Mouse (Mus musculus): ENCODE measurements at regions not wholly inside any gene's neighbourhood (a gene's known extent, or its start where the extent isn't known, plus 50 kb on each side); places are given as distances from the start of the nearest gene placed in this dataset.

DNA sequence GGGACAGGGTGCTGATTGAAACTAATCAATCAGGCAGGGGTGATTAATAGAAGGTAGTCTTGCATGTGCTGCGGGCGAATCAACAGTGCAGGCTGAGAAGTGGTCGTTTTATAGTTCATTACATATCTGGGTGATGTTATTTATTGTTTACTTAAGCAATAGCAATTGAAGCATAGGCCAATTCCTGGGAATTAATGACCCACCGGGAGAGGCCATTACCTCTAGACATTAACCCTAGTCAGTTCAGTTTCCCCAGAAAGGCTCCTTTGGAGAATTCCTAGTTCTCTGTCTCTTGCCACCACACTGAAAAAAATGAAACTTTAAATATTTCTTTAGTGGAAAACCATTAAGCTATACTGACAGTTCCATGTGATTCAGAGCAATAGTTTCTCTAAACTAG lies 236.6 kb downstream of the Samd5 start:
- no peak overlapping the region for H3K27ac ChIP-seq (ENCODE audit: low read depth, low read length)
- H3K4me1 ChIP-seq (ENCODE audit: control insufficient read depth, insufficient read depth, low read length), result no peaks in the 10 kb centered on the region
- no peak overlapping the region for H3K4me3 ChIP-seq (ENCODE audit: low read depth, low read length)
- no peak for ATAC-seq
- no peaks in the 10 kb centered on the region for H3K9me3 ChIP-seq (replicated peaks; ENCODE audit: control insufficient read depth, low read length)
- no peaks in the 10 kb centered on the region for H3K27me3 ChIP-seq (replicated peaks; ENCODE audit: control insufficient read depth, insufficient read depth, low read length)
- H3K4me2 ChIP-seq (ENCODE audit: low read length), result no peak overlapping the region
- WGBS, result 52% methylated on average over 4 of the region's 4 CpGs
- no peak for DNase-seq (ENCODE audit: low spot score)
- H3K36me3 ChIP-seq (ENCODE audit: control insufficient read depth, insufficient read depth, low read length), result no peaks in the 10 kb centered on the region
- H3K9ac ChIP-seq (ENCODE audit: low read length), result no peak overlapping the region

DNA sequence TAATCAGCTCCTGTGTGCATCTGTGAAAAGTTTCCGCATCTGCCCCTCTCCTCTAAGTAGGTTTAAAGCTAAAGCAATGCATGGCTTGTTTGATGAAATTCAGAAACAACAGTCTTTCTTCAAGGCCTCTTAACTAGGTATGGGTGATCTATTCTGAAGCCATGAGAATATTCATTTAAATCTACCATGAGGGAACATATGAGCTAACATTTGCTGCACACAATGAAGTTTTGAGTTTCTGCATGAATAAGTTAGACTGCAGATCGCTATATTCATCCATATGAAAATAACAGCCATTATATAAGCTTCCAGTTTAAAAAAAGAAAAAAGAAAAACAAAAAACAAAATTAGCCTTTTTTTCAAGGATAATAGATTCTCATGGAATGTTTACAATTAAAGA lies 245.9 kb downstream of the Samd5 start:
- 50% methylated on average over 2 of the region's 2 CpGs for WGBS

DNA sequence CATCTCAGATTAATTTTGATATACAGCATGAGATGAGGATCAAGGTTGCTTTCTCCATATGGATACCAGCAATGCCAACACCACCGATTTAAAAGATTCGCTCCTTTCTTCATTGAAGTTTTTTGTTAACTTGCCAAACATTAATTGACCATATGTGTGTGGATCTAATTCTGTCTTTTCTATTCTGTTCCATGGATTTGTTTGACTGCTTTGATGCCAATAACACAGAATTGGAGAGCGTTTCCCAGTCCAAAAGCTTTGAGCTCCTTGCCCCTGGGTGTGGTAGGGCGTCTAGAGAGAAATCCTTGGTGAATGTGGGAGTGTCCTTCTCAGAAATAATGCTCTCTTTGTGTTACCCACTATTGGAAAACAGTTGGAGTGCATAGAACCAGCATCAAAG lies 254.3 kb downstream of the Samd5 start:
- Histone ChIP-seq H3K36me3 (ENCODE audit: control insufficient read depth, insufficient read depth, low read length) (no peaks in the 10 kb centered on the region), H3K4me1 (ENCODE audit: control insufficient read depth, insufficient read depth, low read length) (no peaks in the 10 kb centered on the region), H3K27ac (ENCODE audit: low read depth, low read length) (no peak overlapping the region), H3K27me3 (replicated peaks; ENCODE audit: control insufficient read depth, insufficient read depth, low read length) (no peaks in the 10 kb centered on the region), H3K4me2 (ENCODE audit: low read length) (no peak overlapping the region), H3K9me3 (replicated peaks; ENCODE audit: control insufficient read depth, low read length) (no peaks in the 10 kb centered on the region), H3K9ac (ENCODE audit: low read length) (no peak overlapping the region), H3K4me3 (ENCODE audit: low read depth, low read length) (no peak overlapping the region)
- 28% methylated on average over 4 of the region's 4 CpGs for WGBS
- DNase-seq (ENCODE audit: low spot score) (peak; percentile 65), ATAC-seq (peak; percentile 50; the same call in 1 of the 2 replicates)

More for the DNA sequence above, 245.9 kb downstream of the Samd5 start:
- no peaks in the 10 kb centered on the region for H3K9me3 ChIP-seq (replicated peaks; ENCODE audit: control insufficient read depth, low read length)
- H3K4me1 ChIP-seq (ENCODE audit: control insufficient read depth, insufficient read depth, low read length), result no peaks in the 10 kb centered on the region; the same call in 1 of the 2 replicates
- H3K4me3 ChIP-seq (ENCODE audit: low read depth, low read length), result no peak overlapping the region
- H3K27me3 ChIP-seq (replicated peaks; ENCODE audit: control insufficient read depth, insufficient read depth, low read length), result no peaks in the 10 kb centered on the region
- H3K27ac ChIP-seq (ENCODE audit: low read depth, low read length), result no peak overlapping the region
- ATAC-seq, result no peak
- H3K9ac ChIP-seq (ENCODE audit: low read length), result no peak overlapping the region
- no peak for DNase-seq (ENCODE audit: low spot score)
- H3K4me2 ChIP-seq (ENCODE audit: low read length), result no peak overlapping the region
- H3K36me3 ChIP-seq (ENCODE audit: control insufficient read depth, insufficient read depth, low read length), result no peaks in the 10 kb centered on the region

DNA sequence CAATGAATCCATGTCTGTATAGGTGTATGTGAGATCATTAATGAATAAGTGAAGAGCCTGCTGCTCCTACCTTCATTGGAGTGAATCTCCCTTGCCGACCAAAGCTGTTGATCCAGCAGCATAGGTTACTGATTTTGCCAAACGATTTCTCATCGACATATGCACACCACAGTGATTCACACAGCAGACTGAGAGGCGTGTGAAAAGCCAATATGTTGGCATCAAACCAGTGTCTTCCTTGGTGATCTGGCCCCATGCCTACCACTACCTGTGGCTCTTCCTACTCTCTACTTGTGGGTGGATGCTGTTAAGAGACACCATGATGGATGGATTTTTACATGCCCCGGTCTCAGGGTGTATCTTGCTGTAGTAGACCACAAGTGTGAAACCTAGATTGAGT lies 258.3 kb downstream of the Samd5 start:
- ATAC-seq (no peak; the same call in 1 of the 2 replicates), DNase-seq (ENCODE audit: low spot score) (peak; percentile 55)
- H3K4me3 ChIP-seq (ENCODE audit: low read depth, low read length), result no peak overlapping the region
- 81% methylated on average over 5 of the region's 5 CpGs for WGBS
- no peaks in the 10 kb centered on the region for H3K36me3 ChIP-seq (ENCODE audit: control insufficient read depth, insufficient read depth, low read length)
- no peak overlapping the region for H3K9ac ChIP-seq (ENCODE audit: low read length)
- H3K4me2 ChIP-seq (ENCODE audit: low read length), result no peak overlapping the region
- no peaks in the 10 kb centered on the region for H3K27me3 ChIP-seq (replicated peaks; ENCODE audit: control insufficient read depth, insufficient read depth, low read length)
- no peaks in the 10 kb centered on the region for H3K4me1 ChIP-seq (ENCODE audit: control insufficient read depth, insufficient read depth, low read length)
- H3K9me3 ChIP-seq (replicated peaks; ENCODE audit: control insufficient read depth, low read length), result no peaks in the 10 kb centered on the region
- no peak overlapping the region for H3K27ac ChIP-seq (ENCODE audit: low read depth, low read length)

DNA sequence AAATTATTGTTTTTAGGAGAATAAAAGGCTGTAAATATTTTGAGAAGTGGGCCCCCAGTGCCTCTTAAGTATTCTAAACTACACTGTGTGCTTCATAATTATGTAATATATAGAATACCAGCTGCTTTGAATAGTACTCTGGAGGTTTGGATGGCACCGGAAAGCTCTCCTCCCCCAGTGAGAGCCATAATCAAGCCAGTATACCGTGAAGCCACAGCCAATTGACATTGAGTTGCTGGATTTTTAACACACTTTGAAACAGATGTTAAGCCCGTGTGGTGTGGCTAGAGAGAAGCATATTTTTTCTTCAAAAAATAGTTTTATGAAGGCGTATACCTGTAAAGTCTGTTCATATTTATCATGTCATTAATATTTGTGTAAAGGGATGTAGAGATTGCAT lies 268.9 kb downstream of the Samd5 start:
- no peak for DNase-seq (ENCODE audit: low spot score)
- ATAC-seq, result no peak

DNA sequence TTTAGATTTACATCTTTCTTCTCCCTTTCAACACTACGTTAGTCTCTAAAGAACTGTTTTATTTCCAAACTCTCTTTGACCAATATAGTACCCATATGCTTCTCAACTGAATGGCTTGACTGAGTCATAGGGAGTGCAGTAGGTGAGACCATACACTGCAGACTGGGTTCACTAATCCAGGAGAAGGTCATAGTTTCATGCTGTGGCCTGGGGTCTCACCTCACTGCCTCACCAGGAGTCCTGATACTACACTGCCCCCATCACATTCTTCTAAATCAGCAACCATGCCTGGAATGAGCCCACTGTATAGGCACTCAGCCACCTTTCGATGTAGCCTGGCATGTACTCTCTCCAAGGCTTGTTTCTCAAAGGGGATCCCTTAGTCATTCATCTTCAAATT lies 269.6 kb downstream of the Samd5 start:
- no peaks in the 10 kb centered on the region for H3K4me1 ChIP-seq (ENCODE audit: control insufficient read depth, insufficient read depth, low read length)
- H3K9me3 ChIP-seq (replicated peaks; ENCODE audit: control insufficient read depth, low read length), result no peaks in the 10 kb centered on the region
- no peaks in the 10 kb centered on the region for H3K36me3 ChIP-seq (ENCODE audit: control insufficient read depth, insufficient read depth, low read length)
- no peak overlapping the region for H3K4me3 ChIP-seq (ENCODE audit: low read depth, low read length)
- no peak for ATAC-seq
- no peak overlapping the region for H3K9ac ChIP-seq (ENCODE audit: low read length)
- no peak overlapping the region for H3K27ac ChIP-seq (ENCODE audit: low read depth, low read length)
- no peaks in the 10 kb centered on the region for H3K27me3 ChIP-seq (replicated peaks; ENCODE audit: control insufficient read depth, insufficient read depth, low read length)
- H3K4me2 ChIP-seq (ENCODE audit: low read length), result no peak overlapping the region
- DNase-seq (ENCODE audit: low spot score), result no peak
- 97% methylated on average over 2 of the region's 2 CpGs for WGBS

More for the DNA sequence above, 268.9 kb downstream of the Samd5 start:
- no peak overlapping the region for H3K4me2 ChIP-seq (ENCODE audit: low read length)
- no peak overlapping the region for H3K9ac ChIP-seq (ENCODE audit: low read length)
- no peaks in the 10 kb centered on the region for H3K9me3 ChIP-seq (replicated peaks; ENCODE audit: control insufficient read depth, low read length)
- 85% methylated on average over 4 of the region's 4 CpGs for WGBS
- H3K27ac ChIP-seq (ENCODE audit: low read depth, low read length), result no peak overlapping the region
- no peaks in the 10 kb centered on the region for H3K27me3 ChIP-seq (replicated peaks; ENCODE audit: control insufficient read depth, insufficient read depth, low read length)
- no peaks in the 10 kb centered on the region for H3K4me1 ChIP-seq (ENCODE audit: control insufficient read depth, insufficient read depth, low read length)
- no peak overlapping the region for H3K4me3 ChIP-seq (ENCODE audit: low read depth, low read length)
- H3K36me3 ChIP-seq (ENCODE audit: control insufficient read depth, insufficient read depth, low read length), result no peaks in the 10 kb centered on the region

DNA sequence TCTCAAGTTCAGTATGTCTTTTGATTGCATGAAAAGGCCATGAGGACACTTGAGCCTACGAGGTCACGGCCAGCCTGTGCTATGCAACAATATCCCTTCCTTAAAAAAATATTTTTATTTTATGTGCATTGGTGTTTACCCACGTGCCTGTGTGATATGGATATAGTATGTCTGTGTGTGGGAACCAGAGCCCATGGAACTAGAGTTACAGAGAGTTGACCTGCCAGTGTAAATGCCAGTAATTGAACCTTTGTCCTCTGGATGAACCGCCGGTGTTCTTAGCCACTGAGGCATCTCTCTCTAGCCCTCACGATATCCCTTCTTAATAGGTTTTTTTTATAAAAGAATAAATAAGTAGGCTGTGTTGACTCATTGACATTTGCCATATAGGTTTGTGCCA lies 270.0 kb downstream of the Samd5 start:
- H3K9me3 ChIP-seq (replicated peaks; ENCODE audit: control insufficient read depth, low read length), result no peaks in the 10 kb centered on the region
- no peaks in the 10 kb centered on the region for H3K36me3 ChIP-seq (ENCODE audit: control insufficient read depth, insufficient read depth, low read length)
- H3K4me3 ChIP-seq (ENCODE audit: low read depth, low read length), result no peak overlapping the region
- H3K27ac ChIP-seq (ENCODE audit: low read depth, low read length), result no peak overlapping the region
- ATAC-seq (no peak), DNase-seq (ENCODE audit: low spot score) (no peak)
- no peak overlapping the region for H3K9ac ChIP-seq (ENCODE audit: low read length)
- H3K4me2 ChIP-seq (ENCODE audit: low read length), result no peak overlapping the region
- no peaks in the 10 kb centered on the region for H3K27me3 ChIP-seq (replicated peaks; ENCODE audit: control insufficient read depth, insufficient read depth, low read length)
- 88% methylated on average over 6 of the region's 6 CpGs for WGBS
- H3K4me1 ChIP-seq (ENCODE audit: control insufficient read depth, insufficient read depth, low read length), result no peaks in the 10 kb centered on the region

DNA sequence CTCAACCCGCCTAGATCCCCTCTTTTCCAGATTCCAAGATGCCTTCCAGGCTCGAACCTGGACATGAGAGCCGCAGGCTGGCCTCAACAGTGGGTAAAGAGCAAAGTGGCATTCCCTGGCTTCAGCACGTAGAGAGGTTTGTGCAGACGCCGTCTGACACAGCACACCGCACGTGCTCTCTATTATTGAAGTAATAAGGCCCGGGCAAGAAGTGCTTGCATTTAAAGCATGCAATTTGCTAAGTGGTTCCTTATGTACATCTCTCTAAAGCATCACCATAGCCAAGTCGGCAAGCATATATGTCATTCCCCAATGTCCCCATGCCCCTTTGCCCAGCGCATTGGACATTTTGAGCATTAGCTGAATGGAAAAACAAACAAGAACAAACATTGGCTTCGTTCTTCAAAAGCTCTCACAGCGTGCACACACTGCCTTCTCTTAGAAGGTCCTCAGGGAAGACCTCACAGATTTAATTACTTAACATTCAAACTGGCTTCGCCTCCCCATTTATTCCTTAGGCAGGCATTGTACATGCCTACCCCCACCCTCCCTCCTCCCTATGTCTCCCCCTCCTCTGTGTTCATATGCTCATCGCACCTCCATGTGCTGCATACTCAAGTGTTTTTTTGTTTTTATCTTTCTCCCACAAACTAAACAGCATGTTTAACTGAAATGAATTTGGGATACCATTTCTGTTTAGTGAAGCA lies 273.9 kb downstream of the Samd5 start:
- no peak overlapping the region for H3K27ac ChIP-seq (ENCODE audit: low read depth, low read length)
- DNase-seq (ENCODE audit: low spot score), result no peak
- no peaks in the 10 kb centered on the region for H3K36me3 ChIP-seq (ENCODE audit: control insufficient read depth, insufficient read depth, low read length)
- WGBS, result 80% methylated on average over 15 of the region's 15 CpGs
- no peaks in the 10 kb centered on the region for H3K9me3 ChIP-seq (replicated peaks; ENCODE audit: control insufficient read depth, low read length)
- no peak for ATAC-seq
- H3K4me1 ChIP-seq (ENCODE audit: control insufficient read depth, insufficient read depth, low read length), result no peaks in the 10 kb centered on the region
- no peak overlapping the region for H3K4me3 ChIP-seq (ENCODE audit: low read depth, low read length)
- no peaks in the 10 kb centered on the region for H3K27me3 ChIP-seq (replicated peaks; ENCODE audit: control insufficient read depth, insufficient read depth, low read length)
- no peak overlapping the region for H3K9ac ChIP-seq (ENCODE audit: low read length)
- no peak overlapping the region for H3K4me2 ChIP-seq (ENCODE audit: low read length)

DNA sequence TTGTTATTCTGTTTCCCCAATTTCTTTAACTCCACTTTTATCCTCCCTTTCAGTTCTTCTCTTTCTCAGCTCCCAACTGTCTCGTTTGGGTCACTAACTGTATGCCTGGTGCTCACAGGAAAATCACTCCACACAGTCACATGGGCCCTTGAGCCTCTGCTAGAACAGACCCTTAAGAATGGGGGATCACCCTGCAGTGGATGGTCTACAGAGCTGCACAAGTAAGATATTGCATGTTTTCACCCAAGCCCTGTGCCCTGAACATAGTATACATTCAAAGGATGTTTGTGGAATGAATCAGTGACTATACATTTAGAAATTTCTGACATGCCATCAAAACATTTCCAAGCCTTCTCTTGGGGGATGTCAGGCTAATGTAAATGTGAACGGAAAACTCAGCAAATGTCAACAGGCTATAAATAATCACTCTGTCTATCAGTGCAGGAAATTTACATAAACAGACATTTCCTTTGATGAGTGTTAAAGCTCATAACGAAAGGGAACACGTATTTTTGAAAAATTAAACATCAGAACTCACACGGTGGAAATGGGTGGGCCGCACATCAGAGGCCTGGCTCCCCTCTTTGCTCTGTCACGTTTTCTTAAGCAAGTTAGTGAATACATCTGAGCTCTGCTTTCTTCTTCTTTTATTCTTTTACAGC lies 297.4 kb downstream of the Samd5 start:
- 68% methylated on average over 7 of the region's 7 CpGs for WGBS
- no peak overlapping the region for H3K4me2 ChIP-seq (ENCODE audit: low read length)
- no peaks in the 10 kb centered on the region for H3K27me3 ChIP-seq (replicated peaks; ENCODE audit: control insufficient read depth, insufficient read depth, low read length)
- no peaks in the 10 kb centered on the region for H3K4me1 ChIP-seq (ENCODE audit: control insufficient read depth, insufficient read depth, low read length)
- H3K27ac ChIP-seq (ENCODE audit: low read depth, low read length), result no peak overlapping the region
- H3K9me3 ChIP-seq (replicated peaks; ENCODE audit: control insufficient read depth, low read length), result no peaks in the 10 kb centered on the region
- ATAC-seq (no peak), DNase-seq (ENCODE audit: low spot score) (no peak)
- no peak overlapping the region for H3K4me3 ChIP-seq (ENCODE audit: low read depth, low read length)
- H3K36me3 ChIP-seq (ENCODE audit: control insufficient read depth, insufficient read depth, low read length), result no peaks in the 10 kb centered on the region
- no peak overlapping the region for H3K9ac ChIP-seq (ENCODE audit: low read length)
